Mouse (Mus musculus): ENCODE measurements around the gene Copz1. TPM values are rescaled to one million over a fixed set of nuclear protein-coding genes. Genes with fewer than 3 reads are reported as not detected.
"Not testable (repeated sequence)": the region's sequence is repeated elsewhere in the genome, so short reads cannot be mapped to it uniquely, and the experiment has no call there.

Copz1 gene
- polyA plus RNA-seq, 1 experiment from 2014 or later = 253 TPM

DNA sequence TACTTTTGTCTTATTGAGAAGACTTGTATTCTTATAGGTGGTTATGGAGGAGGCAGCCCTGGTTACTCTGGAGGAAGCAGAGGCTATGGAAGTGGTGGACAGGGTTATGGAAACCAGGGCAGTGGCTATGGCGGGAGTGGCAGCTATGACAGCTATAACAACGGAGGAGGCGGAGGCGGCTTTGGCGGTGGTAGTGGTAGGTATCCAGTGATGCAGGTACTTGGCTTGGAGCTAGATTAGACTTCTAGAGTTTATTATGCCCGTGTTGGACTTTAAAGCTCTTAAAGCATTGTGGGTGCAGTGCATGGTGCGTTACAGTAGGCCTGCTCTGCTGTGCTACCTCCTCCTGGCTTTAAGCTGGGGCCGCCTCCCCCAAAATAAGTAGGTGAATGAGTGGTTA is 29.6 kb upstream of the Copz1 start:
- H3K27me3 ChIP-seq (replicated peaks; ENCODE audit: control insufficient read depth, insufficient read depth, low read length) = no peaks in the 10 kb centered on the region
- no peaks in the 10 kb centered on the region for H3K9me3 ChIP-seq (ENCODE audit: control insufficient read depth)
- H3K27ac ChIP-seq (ENCODE audit: low read depth, low read length) = peak overlapping the region; percentile 41
- H3K4me2 ChIP-seq (replicated peaks; ENCODE audit: low read depth) = peak overlapping the region; percentile 70
- peaks cover 54% of the 10 kb centered on the region for H3K36me3 ChIP-seq (ENCODE audit: control insufficient read depth, insufficient read depth)
- ATAC-seq = no peak
- WGBS = 31% methylated on average over 8 of the region's 8 CpGs
- no peak overlapping the region for H3K9ac ChIP-seq (ENCODE audit: low read depth, low read length)
- 0 out of 2 replicates have a peak overlapping the region, but pooled peaks have one; percentile 7 for H3K4me3 ChIP-seq (ENCODE audit: low read depth, low read length)
- H3K4me1 ChIP-seq (replicated peaks; ENCODE audit: control insufficient read depth, insufficient read depth, low read length) = no peaks in the 10 kb centered on the region
- TF ChIP-seq CTCF (IDR thresholded peaks at IDR 0.05; ENCODE audit: low read depth) = no peak

DNA sequence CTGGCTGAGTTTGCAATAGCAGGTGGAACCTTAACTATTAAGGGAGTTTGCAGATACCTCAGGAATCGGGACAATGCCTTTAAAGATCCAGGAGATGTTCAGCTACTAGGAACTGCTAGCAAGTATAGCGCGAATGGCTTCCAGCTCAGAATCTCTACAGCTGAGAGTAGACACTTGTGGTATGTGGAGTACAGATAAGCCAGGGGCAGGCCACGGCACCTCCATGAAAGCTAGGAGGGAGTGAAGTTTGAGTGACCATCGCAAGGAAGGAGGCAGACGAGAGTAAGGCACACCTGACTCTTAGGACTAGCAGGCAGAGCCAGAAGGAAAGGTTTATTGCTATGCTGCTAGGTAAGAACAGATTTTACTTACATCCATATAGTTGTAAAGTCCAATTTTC is 26.9 kb upstream of the Copz1 start:
- peaks cover 66% of the 10 kb centered on the region for H3K36me3 ChIP-seq (ENCODE audit: control insufficient read depth, insufficient read depth)
- 64% methylated on average over 6 of the region's 6 CpGs for WGBS
- no peak overlapping the region for H3K4me2 ChIP-seq (replicated peaks; ENCODE audit: low read depth)
- no peak overlapping the region for H3K9ac ChIP-seq (ENCODE audit: low read depth, low read length)
- no peak for TF ChIP-seq CTCF (IDR thresholded peaks at IDR 0.05; ENCODE audit: low read depth)
- H3K4me3 ChIP-seq (ENCODE audit: low read depth, low read length) = no peak overlapping the region
- no peak for ATAC-seq
- H3K9me3 ChIP-seq (ENCODE audit: control insufficient read depth) = no peaks in the 10 kb centered on the region
- no peaks in the 10 kb centered on the region for H3K4me1 ChIP-seq (replicated peaks; ENCODE audit: control insufficient read depth, insufficient read depth, low read length)
- no peaks in the 10 kb centered on the region for H3K27me3 ChIP-seq (replicated peaks; ENCODE audit: control insufficient read depth, insufficient read depth, low read length)
- H3K27ac ChIP-seq (ENCODE audit: low read depth, low read length) = 0 out of 2 replicates have a peak overlapping the region, but pooled peaks have one; percentile 41

GRCm38 (mm10) chr15:103247078-103247781 is 25.3 kb upstream of the Copz1 start:
- no peak for ATAC-seq
- no peak overlapping the region for H3K9ac ChIP-seq (ENCODE audit: low read depth, low read length)
- TF ChIP-seq CTCF (IDR thresholded peaks at IDR 0.05; ENCODE audit: low read depth) = no peak
- H3K9me3 ChIP-seq (ENCODE audit: control insufficient read depth) = no peaks in the 10 kb centered on the region
- WGBS = 84% methylated on average over 9 of the region's 9 CpGs
- no peaks in the 10 kb centered on the region for H3K27me3 ChIP-seq (replicated peaks; ENCODE audit: control insufficient read depth, insufficient read depth, low read length)
- no peaks in the 10 kb centered on the region for H3K4me1 ChIP-seq (replicated peaks; ENCODE audit: control insufficient read depth, insufficient read depth, low read length)
- H3K27ac ChIP-seq (ENCODE audit: low read depth, low read length) = no peak overlapping the region
- H3K36me3 ChIP-seq (ENCODE audit: control insufficient read depth, insufficient read depth) = peaks cover 59% of the 10 kb centered on the region
- H3K4me2 ChIP-seq (replicated peaks; ENCODE audit: low read depth) = no peak overlapping the region
- H3K4me3 ChIP-seq (ENCODE audit: low read depth, low read length) = no peak overlapping the region

DNA sequence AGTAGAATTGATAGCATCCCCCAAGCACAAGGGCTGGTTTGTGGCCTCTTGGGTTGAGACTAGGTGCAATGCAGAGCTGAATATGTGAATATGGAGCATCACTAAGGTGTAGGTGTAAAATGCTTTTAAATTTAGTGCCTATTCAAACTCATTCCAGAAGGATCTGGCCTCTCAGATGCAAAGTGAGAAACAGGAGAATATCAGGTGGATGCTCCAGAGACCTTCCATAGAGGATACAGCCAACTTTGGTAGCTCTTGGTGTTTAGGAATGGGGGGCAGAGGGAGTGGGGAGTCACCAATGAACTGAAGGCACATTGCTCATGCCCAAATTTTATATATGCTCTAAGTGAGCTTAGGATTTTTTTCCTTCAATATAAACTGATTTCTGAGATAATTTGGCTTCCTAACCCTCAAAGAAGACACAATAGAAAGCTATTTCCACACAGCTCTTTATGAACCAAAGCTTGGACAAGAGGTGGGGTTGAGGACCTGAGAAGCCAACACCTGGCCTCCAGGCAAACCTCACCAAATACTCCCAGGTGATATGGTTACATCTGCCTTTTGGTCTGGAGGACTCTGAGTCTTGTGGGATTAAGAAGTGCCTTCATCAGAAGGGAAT is 24.6 kb upstream of the Copz1 start:
- H3K9me3 ChIP-seq (ENCODE audit: control insufficient read depth) = no peaks in the 10 kb centered on the region
- ATAC-seq = no peak
- no peak overlapping the region for H3K4me3 ChIP-seq (ENCODE audit: low read depth, low read length)
- H3K36me3 ChIP-seq (ENCODE audit: control insufficient read depth, insufficient read depth) = peaks cover 52% of the 10 kb centered on the region
- H3K4me2 ChIP-seq (replicated peaks; ENCODE audit: low read depth) = no peak overlapping the region
- no peaks in the 10 kb centered on the region for H3K27me3 ChIP-seq (replicated peaks; ENCODE audit: control insufficient read depth, insufficient read depth, low read length)
- H3K9ac ChIP-seq (ENCODE audit: low read depth, low read length) = no peak overlapping the region
- no peak for TF ChIP-seq CTCF (IDR thresholded peaks at IDR 0.05; ENCODE audit: low read depth)
- no peak overlapping the region for H3K27ac ChIP-seq (ENCODE audit: low read depth, low read length)
- no peaks in the 10 kb centered on the region for H3K4me1 ChIP-seq (replicated peaks; ENCODE audit: control insufficient read depth, insufficient read depth, low read length)

GRCm38 (mm10) chr15:103248401-103249313 is 23.9 kb upstream of the Copz1 start:
- 80% methylated on average over 28 of the region's 28 CpGs for WGBS

GRCm38 (mm10) chr15:103249511-103249910 is 23.0 kb upstream of the Copz1 start:
- not testable (repeated sequence) for H3K27me3 ChIP-seq (replicated peaks; ENCODE audit: control insufficient read depth, insufficient read depth, low read length); H3K27ac ChIP-seq (ENCODE audit: low read depth, low read length); H3K4me1 ChIP-seq (replicated peaks; ENCODE audit: control insufficient read depth, insufficient read depth, low read length); H3K4me2 ChIP-seq (replicated peaks; ENCODE audit: low read depth); H3K9me3 ChIP-seq (ENCODE audit: control insufficient read depth); H3K9ac ChIP-seq (ENCODE audit: low read depth, low read length); H3K4me3 ChIP-seq (ENCODE audit: low read depth, low read length); ATAC-seq
- H3K36me3 ChIP-seq (ENCODE audit: control insufficient read depth, insufficient read depth) = peaks cover 40% of the 10 kb centered on the region
- 79% methylated on average over 6 of the region's 6 CpGs for WGBS

More at GRCm38 (mm10) chr15:103248401-103249313, 23.9 kb upstream of the Copz1 start:
- no peaks in the 10 kb centered on the region for H3K4me1 ChIP-seq (replicated peaks; ENCODE audit: control insufficient read depth, insufficient read depth, low read length)
- H3K9me3 ChIP-seq (ENCODE audit: control insufficient read depth) = no peaks in the 10 kb centered on the region
- H3K27me3 ChIP-seq (replicated peaks; ENCODE audit: control insufficient read depth, insufficient read depth, low read length) = no peaks in the 10 kb centered on the region
- H3K36me3 ChIP-seq (ENCODE audit: control insufficient read depth, insufficient read depth) = peaks cover 44% of the 10 kb centered on the region
- TF ChIP-seq CTCF (IDR thresholded peaks at IDR 0.05; ENCODE audit: low read depth) = no peak
- no peak overlapping the region for H3K27ac ChIP-seq (ENCODE audit: low read depth, low read length)
- H3K9ac ChIP-seq (ENCODE audit: low read depth, low read length) = no peak overlapping the region
- 0 out of 2 replicates have a peak, but pooled peaks have one; percentile 16 for ATAC-seq
- H3K4me2 ChIP-seq (replicated peaks; ENCODE audit: low read depth) = no peak overlapping the region
- H3K4me3 ChIP-seq (ENCODE audit: low read depth, low read length) = no peak overlapping the region
